Mouse (Mus musculus) erythroblast, embryonic 14.5 days (primary cell): ENCODE results near the gene Pdcd4.

Experiments
- GATA1 ChIP-seq: IDR thresholded peaks from 2 replicates; pipeline ENCODE4 v1.6.1; 2012; ENCODE audit warnings: low read length, inconsistent platforms, mixed read lengths
- TAL1 ChIP-seq: IDR thresholded peaks from 3 replicates; pipeline ENCODE4 v1.6.1; 2012; ENCODE audit warnings: low read length, inconsistent platforms, mixed read lengths

- TF ChIP-seq TAL1 (no peak), GATA1 (no peak)
Measured at GRCm38 (mm10) chr19:53885450-53885849, 6.6 kb upstream of the Pdcd4 start.
